Mouse (Mus musculus) limb, embryonic 12.5 days (tissue): ENCODE results near the gene Gnao1. TPM values are rescaled to one million over a fixed set of nuclear protein-coding genes. Genes with fewer than 3 reads are reported as not detected.

Experiments
- ATAC-seq: fragments of 200-750 bp; cut with Nextera tagmentation; 2 replicates; pipeline ENCODE4 v1.8.0; 2017; ENCODE audit warnings: low read depth, moderate TSS enrichment; ENCODE audit not compliant: insufficient number of reproducible peaks, insufficient read depth, low FRiP score, low TSS enrichment
- H3K27ac ChIP-seq: fragments of 300-500 bp; sonication (generic); 2 replicates; pipeline ENCODE4 v1.5.1; 2016; ENCODE audit warnings: mild to moderate bottlenecking, moderate library complexity
- H3K27me3 ChIP-seq: fragments of 300-500 bp; sonication (generic); 2 replicates; pipeline ENCODE4 v1.6.1; 2016; ENCODE audit warnings: mild to moderate bottlenecking, moderate library complexity
- H3K36me3 ChIP-seq: fragments of 300-500 bp; sonication (generic); 2 replicates; pipeline ENCODE4 v1.6.1; 2016; ENCODE audit warnings: mild to moderate bottlenecking, moderate library complexity
- H3K4me1 ChIP-seq: fragments of 300-500 bp; sonication (generic); replicated peaks from 2 replicates; pipeline ENCODE4 v1.6.1; 2016
- H3K4me2 ChIP-seq: fragments of 300-500 bp; sonication (generic); 2 replicates; pipeline ENCODE4 v1.6.1; 2016; ENCODE audit warnings: mild to moderate bottlenecking, moderate library complexity
- H3K4me3 ChIP-seq: fragments of 300-500 bp; sonication (generic); replicated peaks from 2 replicates; pipeline ENCODE4 v1.5.1; 2016; ENCODE audit warnings: mild to moderate bottlenecking
- H3K9ac ChIP-seq: fragments of 300-500 bp; sonication (generic); replicated peaks from 2 replicates; pipeline ENCODE4 v1.6.1; 2016; ENCODE audit warnings: mild to moderate bottlenecking, moderate library complexity
- H3K9me3 ChIP-seq: fragments of 300-500 bp; sonication (generic); 2 replicates; pipeline ENCODE4 v1.6.1; 2016; ENCODE audit warnings: mild to moderate bottlenecking, moderate library complexity
- WGBS: fragments of 180-500 bp; shearing (Covaris S2); methylation state at CpG from one replicate; pipeline ENCODE4 v1.1.7; 2016; 5-methylcytosine and 5-hydroxymethylcytosine counted together
- polyA plus RNA-seq: library from polyadenylated mRNA; unstranded; fragments of >200 nt; fragmentation: Nextera tagmentation; extraction: Ambion mirVana; gene quantifications from 2 replicates; pipeline ENCODE4 v1.2.1, GENCODE M21; 2016

The Gnao1 gene
- polyA plus RNA-seq, 1 experiment from 2014 or later = 2.6 TPM

- no peaks in the 10 kb centered on the region for H3K36me3 ChIP-seq
- WGBS = 59% methylated on average over 7 of the region's 7 CpGs
- H3K4me3 ChIP-seq = no peak overlapping the region
- no peaks in the 10 kb centered on the region for H3K9me3 ChIP-seq
- no peak overlapping the region for H3K27ac ChIP-seq
- H3K4me1 ChIP-seq = peaks cover 18% of the 10 kb centered on the region
- no peaks in the 10 kb centered on the region for H3K27me3 ChIP-seq
- H3K4me2 ChIP-seq = no peak overlapping the region
- ATAC-seq = no peak
- H3K9ac ChIP-seq = no peak overlapping the region
Observed at GRCm38 (mm10) chr8:93923897-93924334, 114.2 kb downstream of the Gnao1 start.

GRCm38 (mm10) chr8:93925513-93925912 is 115.7 kb downstream of the Gnao1 start:
- Histone ChIP-seq H3K9ac (no peak overlapping the region), H3K27me3 (no peaks in the 10 kb centered on the region), H3K4me1 (peaks cover 9% of the 10 kb centered on the region), H3K27ac (no peak overlapping the region), H3K4me2 (no peak overlapping the region), H3K4me3 (no peak overlapping the region), H3K36me3 (no peaks in the 10 kb centered on the region), H3K9me3 (no peaks in the 10 kb centered on the region)
- WGBS = 25% methylated on average over 3 of the region's 3 CpGs
- ATAC-seq = no peak

- Histone ChIP-seq H3K36me3 (no peaks in the 10 kb centered on the region), H3K9ac (no peak overlapping the region), H3K27me3 (no peaks in the 10 kb centered on the region), H3K4me1 (peaks cover 5% of the 10 kb centered on the region), H3K4me2 (no peak overlapping the region), H3K9me3 (no peaks in the 10 kb centered on the region), H3K27ac (no peak overlapping the region), H3K4me3 (no peak overlapping the region)
- 82% methylated on average over 4 of the region's 4 CpGs for WGBS
- ATAC-seq = no peak
Observed at GRCm38 (mm10) chr8:93929233-93929632, 119.5 kb downstream of the Gnao1 start.

GRCm38 (mm10) chr8:93931336-93931735 is 121.6 kb downstream of the Gnao1 start:
- 76% methylated on average over 6 of the region's 6 CpGs for WGBS
- no peaks in the 10 kb centered on the region for H3K27me3 ChIP-seq
- H3K9me3 ChIP-seq = no peaks in the 10 kb centered on the region
- H3K9ac ChIP-seq = no peak overlapping the region
- no peak overlapping the region for H3K27ac ChIP-seq
- no peak for ATAC-seq
- H3K36me3 ChIP-seq = no peaks in the 10 kb centered on the region
- H3K4me3 ChIP-seq = no peak overlapping the region
- H3K4me1 ChIP-seq = peaks cover 4% of the 10 kb centered on the region; the same call in 1 of the 2 replicates
- H3K4me2 ChIP-seq = no peak overlapping the region

- Histone ChIP-seq H3K36me3 (no peaks in the 10 kb centered on the region), H3K4me3 (no peak overlapping the region), H3K9me3 (no peaks in the 10 kb centered on the region), H3K27me3 (no peaks in the 10 kb centered on the region), H3K4me1 (peaks cover 4% of the 10 kb centered on the region; the same call in 1 of the 2 replicates), H3K27ac (no peak overlapping the region), H3K4me2 (no peak overlapping the region), H3K9ac (no peak overlapping the region)
- WGBS = 22% methylated on average over 6 of the region's 6 CpGs
- ATAC-seq = peak; percentile 72; the same call in 1 of the 2 replicates
Observed at GRCm38 (mm10) chr8:93932873-93933272, 123.1 kb downstream of the Gnao1 start.

GRCm38 (mm10) chr8:93933288-93933687 is 123.5 kb downstream of the Gnao1 start:
- 84% methylated on average over 2 of the region's 2 CpGs for WGBS
- no peak for ATAC-seq
- H3K27me3 ChIP-seq = no peaks in the 10 kb centered on the region
- peaks cover 4% of the 10 kb centered on the region; the same call in 1 of the 2 replicates for H3K4me1 ChIP-seq
- no peak overlapping the region for H3K4me3 ChIP-seq
- no peak overlapping the region for H3K9ac ChIP-seq
- H3K27ac ChIP-seq = no peak overlapping the region
- no peaks in the 10 kb centered on the region for H3K9me3 ChIP-seq
- no peaks in the 10 kb centered on the region for H3K36me3 ChIP-seq
- no peak overlapping the region for H3K4me2 ChIP-seq

- ATAC-seq = no peak
- no peak overlapping the region for H3K27ac ChIP-seq
- no peaks in the 10 kb centered on the region for H3K27me3 ChIP-seq
- no peaks in the 10 kb centered on the region for H3K36me3 ChIP-seq
- no peak overlapping the region for H3K9ac ChIP-seq
- 83% methylated on average over 3 of the region's 3 CpGs for whole genome bisulfite sequencing
- no peak overlapping the region for H3K4me3 ChIP-seq
- H3K9me3 ChIP-seq = no peaks in the 10 kb centered on the region
- peaks cover 22% of the 10 kb centered on the region for H3K4me1 ChIP-seq
- no peak overlapping the region for H3K4me2 ChIP-seq
Observed at GRCm38 (mm10) chr8:93938193-93938592, 128.4 kb downstream of the Gnao1 start.

- Histone ChIP-seq H3K4me3 (no peak overlapping the region), H3K4me2 (no peak overlapping the region), H3K9me3 (no peaks in the 10 kb centered on the region), H3K9ac (no peak overlapping the region), H3K27ac (no peak overlapping the region), H3K36me3 (no peaks in the 10 kb centered on the region), H3K4me1 (peaks cover 20% of the 10 kb centered on the region), H3K27me3 (no peaks in the 10 kb centered on the region)
- ATAC-seq = no peak
- WGBS = 34% methylated on average over 11 of the region's 11 CpGs
Observed at GRCm38 (mm10) chr8:93940542-93941423, 131.0 kb downstream of the Gnao1 start.

- no peak overlapping the region for H3K4me3 ChIP-seq
- 80% methylated on average over 4 of the region's 4 CpGs for WGBS
- no peaks in the 10 kb centered on the region for H3K27me3 ChIP-seq
- H3K9me3 ChIP-seq = no peaks in the 10 kb centered on the region
- no peak overlapping the region for H3K4me2 ChIP-seq
- no peaks in the 10 kb centered on the region for H3K36me3 ChIP-seq
- ATAC-seq = no peak
- H3K9ac ChIP-seq = no peak overlapping the region
- no peak overlapping the region for H3K27ac ChIP-seq
- H3K4me1 ChIP-seq = peaks cover 20% of the 10 kb centered on the region
Observed at GRCm38 (mm10) chr8:93941636-93942054, 131.9 kb downstream of the Gnao1 start.

GRCm38 (mm10) chr8:93945781-93946180 is 136.0 kb downstream of the Gnao1 start:
- Histone ChIP-seq H3K4me1 (peaks cover 13% of the 10 kb centered on the region), H3K27ac (no peak overlapping the region), H3K9ac (no peak overlapping the region), H3K4me2 (no peak overlapping the region), H3K36me3 (no peaks in the 10 kb centered on the region), H3K27me3 (no peaks in the 10 kb centered on the region), H3K4me3 (no peak overlapping the region), H3K9me3 (no peaks in the 10 kb centered on the region)
- 74% methylated on average over 4 of the region's 4 CpGs for WGBS
- ATAC-seq = no peak

GRCm38 (mm10) chr8:93946397-93946796 is 136.6 kb downstream of the Gnao1 start:
- no peaks in the 10 kb centered on the region for H3K9me3 ChIP-seq
- no peak overlapping the region for H3K4me3 ChIP-seq
- H3K9ac ChIP-seq = no peak overlapping the region
- 93% methylated on average over 1 of the region's 1 CpGs for WGBS
- peaks cover 9% of the 10 kb centered on the region for H3K4me1 ChIP-seq
- H3K36me3 ChIP-seq = no peaks in the 10 kb centered on the region
- ATAC-seq = no peak
- no peak overlapping the region for H3K4me2 ChIP-seq
- H3K27ac ChIP-seq = no peak overlapping the region
- H3K27me3 ChIP-seq = no peaks in the 10 kb centered on the region
